1 mouse cellular context compared by ENCODE assay signal in genomic region chr11:98741051-98741620, GRCm38 (mm10).
TF ChIP-seq lines count a peak whose summit lies in the region.

No protein-coding gene starts in this region.

TF ChIP-seq in MEL, 35 proteins besides CTCF, POLR2A, EP300 and RAD21:
- TF ChIP-seq POLR2AphosphoS2 (IDR thresholded peaks at IDR 0.05; ENCODE audit: low read length) (no peak), ZNF384 (IDR thresholded peaks at IDR 0.05; ENCODE audit: low read depth, low read length) (no peak), JUND (IDR thresholded peaks at IDR 0.05; ENCODE audit: low read depth, low read length) (no peak), MAX (IDR thresholded peaks at IDR 0.05; ENCODE audit: low read length) (peak; percentile 19; the same call in 1 of the 2 replicates), KAT2A (conservative IDR thresholded peaks at IDR 0.05; ENCODE audit: low read depth, low read length) (no peak), TCF12 (IDR thresholded peaks at IDR 0.05; ENCODE audit: low read depth, low read length) (no peak), USF1 (IDR thresholded peaks at IDR 0.05; ENCODE audit: low read depth, low read length) (no peak), ELF1 (IDR thresholded peaks at IDR 0.05; ENCODE audit: low read depth, low read length) (no peak), MEF2A (IDR thresholded peaks at IDR 0.05; ENCODE audit: extremely low read depth, insufficient replicate concordance, low read depth, low read length, poor library complexity, severe bottlenecking) (no peak), RCOR1 (IDR thresholded peaks at IDR 0.05; ENCODE audit: low read depth, low read length) (no peak), MAFK (IDR thresholded peaks at IDR 0.05; ENCODE audit: borderline replicate concordance, low read depth, low read length) (no peak), NELFE (IDR thresholded peaks at IDR 0.05; ENCODE audit: low read depth, low read length) (no peak), ZC3H11A (IDR thresholded peaks at IDR 0.05; ENCODE audit: low read depth, low read length) (no peak), E2F4 (IDR thresholded peaks at IDR 0.05; ENCODE audit: borderline replicate concordance, low read depth, low read length) (no peak), MYC (IDR thresholded peaks at IDR 0.05; ENCODE audit: low read depth, low read length) (no peak; the same call in 1 of the 2 replicates), ZMIZ1 (IDR thresholded peaks at IDR 0.05; ENCODE audit: low read depth, low read length) (0 out of 2 replicates have a peak, but pooled peaks have one; percentile 27), POLR2AphosphoS5 (IDR thresholded peaks at IDR 0.05; ENCODE audit: borderline replicate concordance, low read depth, low read length) (no peak), TBP (IDR thresholded peaks at IDR 0.05; ENCODE audit: low read depth, low read length) (peak; percentile 62; the same call in 1 of the 2 replicates), CHD1 (IDR thresholded peaks at IDR 0.05; ENCODE audit: low read depth, low read length) (0 out of 2 replicates have a peak, but pooled peaks have one; percentile 72), MYB (IDR thresholded peaks at IDR 0.05; ENCODE audit: low read depth, low read length) (no peak), GABPA (IDR thresholded peaks at IDR 0.05; ENCODE audit: low read depth, low read length) (no peak), ETS1 (IDR thresholded peaks at IDR 0.05; ENCODE audit: low read depth, low read length) (no peak; the same call in 1 of the 2 replicates), BHLHE40 (IDR thresholded peaks at IDR 0.05; ENCODE audit: borderline replicate concordance, low read depth, low read length) (peak; percentile 6; the same call in 1 of the 2 replicates), MXI1 (IDR thresholded peaks at IDR 0.05; ENCODE audit: low read depth, low read length) (peak; percentile 28)
